Mouse (Mus musculus) lung, embryonic 15.5 days (tissue): ENCODE measurements around the gene Abcc6. TPM values are rescaled to one million over a fixed set of nuclear protein-coding genes. Genes with fewer than 3 reads are reported as not detected.

Experiments
- ATAC-seq: fragments of 200-750 bp; cut with Nextera tagmentation; 2 replicates; pipeline ENCODE4 v1.8.0; 2017; ENCODE audit warnings: moderate number of reproducible peaks, borderline replicate concordance; ENCODE audit not compliant: low FRiP score, low TSS enrichment; ENCODE audit errors: extremely low read depth
- H3K27ac ChIP-seq: fragments of 300-500 bp; sonication (generic); 2 replicates; pipeline ENCODE4 v1.5.1; 2015; ENCODE audit warnings: moderate library complexity, mild to moderate bottlenecking, inconsistent platforms
- H3K27me3 ChIP-seq: fragments of 300-500 bp; sonication (generic); 2 replicates; pipeline ENCODE4 v1.6.1; 2015; ENCODE audit warnings: inconsistent platforms
- H3K36me3 ChIP-seq: fragments of 300-500 bp; sonication (generic); 2 replicates; pipeline ENCODE4 v1.6.1; 2015; ENCODE audit warnings: inconsistent platforms
- H3K4me1 ChIP-seq: fragments of 300-500 bp; sonication (generic); 2 replicates; pipeline ENCODE4 v1.6.1; 2015; ENCODE audit warnings: inconsistent platforms
- H3K4me2 ChIP-seq: fragments of 300-500 bp; sonication (generic); 2 replicates; pipeline ENCODE4 v1.6.1; 2015; ENCODE audit warnings: inconsistent platforms, mild to moderate bottlenecking, moderate library complexity
- H3K4me3 ChIP-seq: fragments of 300-500 bp; sonication (generic); 2 replicates; pipeline ENCODE4 v1.5.1; 2015; ENCODE audit warnings: mild to moderate bottlenecking, inconsistent platforms
- H3K9ac ChIP-seq: fragments of 300-500 bp; sonication (generic); 2 replicates; pipeline ENCODE4 v1.6.1; 2015; ENCODE audit warnings: inconsistent platforms
- H3K9me3 ChIP-seq: fragments of 300-500 bp; sonication (generic); 2 replicates; pipeline ENCODE4 v1.6.1; 2016; ENCODE audit warnings: inconsistent platforms
- whole genome bisulfite sequencing: fragments of 180-500 bp; shearing (Covaris S2); methylation state at CpG from one replicate; pipeline ENCODE4 v1.1.7; 2015; 5-methylcytosine and 5-hydroxymethylcytosine counted together
- polyA plus RNA-seq: library from polyadenylated mRNA; unstranded; fragments of >200 nt; fragmentation: Nextera tagmentation; extraction: Ambion mirVana; gene quantifications from 2 replicates; pipeline ENCODE4 v1.2.1, GENCODE M21; 2015

The Abcc6 gene
- polyA plus RNA-seq, 1 experiment from 2014 or later = 0.65 TPM

DNA sequence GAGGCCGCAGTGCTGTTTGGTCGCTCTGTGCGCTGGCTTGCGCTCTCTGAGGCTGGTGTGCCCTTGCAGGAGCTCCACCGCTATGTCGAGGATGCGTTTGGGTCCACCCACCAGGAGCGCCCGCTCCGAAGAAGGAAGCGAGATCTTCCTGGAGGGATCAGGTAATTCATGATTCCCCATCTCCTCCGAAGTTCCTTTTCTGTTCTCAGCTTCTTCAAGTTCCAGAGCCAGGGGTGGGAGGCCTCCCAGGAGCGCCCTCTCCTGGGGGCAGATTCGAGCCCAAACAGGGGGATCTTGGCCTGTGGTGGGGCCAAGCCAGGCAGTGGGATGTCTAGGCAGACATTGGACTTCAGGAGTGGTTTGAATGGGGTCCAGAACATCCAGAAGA lies 105.7 kb downstream of the Abcc6 start:
- peak overlapping the region; percentile 21; the same call in 1 of the 2 replicates for H3K9ac ChIP-seq
- no peaks in the 10 kb centered on the region for H3K9me3 ChIP-seq
- H3K4me1 ChIP-seq = peaks cover 37% of the 10 kb centered on the region
- WGBS = 22% methylated on average over 14 of the region's 14 CpGs
- peak overlapping the region; percentile 65 for H3K4me2 ChIP-seq
- H3K27ac ChIP-seq = peak overlapping the region; percentile 96; the same call in 1 of the 2 replicates
- ATAC-seq = no peak
- peaks cover 11% of the 10 kb centered on the region; the same call in 1 of the 2 replicates for H3K27me3 ChIP-seq
- H3K36me3 ChIP-seq = no peaks in the 10 kb centered on the region
- peak overlapping the region; percentile 46 for H3K4me3 ChIP-seq

DNA sequence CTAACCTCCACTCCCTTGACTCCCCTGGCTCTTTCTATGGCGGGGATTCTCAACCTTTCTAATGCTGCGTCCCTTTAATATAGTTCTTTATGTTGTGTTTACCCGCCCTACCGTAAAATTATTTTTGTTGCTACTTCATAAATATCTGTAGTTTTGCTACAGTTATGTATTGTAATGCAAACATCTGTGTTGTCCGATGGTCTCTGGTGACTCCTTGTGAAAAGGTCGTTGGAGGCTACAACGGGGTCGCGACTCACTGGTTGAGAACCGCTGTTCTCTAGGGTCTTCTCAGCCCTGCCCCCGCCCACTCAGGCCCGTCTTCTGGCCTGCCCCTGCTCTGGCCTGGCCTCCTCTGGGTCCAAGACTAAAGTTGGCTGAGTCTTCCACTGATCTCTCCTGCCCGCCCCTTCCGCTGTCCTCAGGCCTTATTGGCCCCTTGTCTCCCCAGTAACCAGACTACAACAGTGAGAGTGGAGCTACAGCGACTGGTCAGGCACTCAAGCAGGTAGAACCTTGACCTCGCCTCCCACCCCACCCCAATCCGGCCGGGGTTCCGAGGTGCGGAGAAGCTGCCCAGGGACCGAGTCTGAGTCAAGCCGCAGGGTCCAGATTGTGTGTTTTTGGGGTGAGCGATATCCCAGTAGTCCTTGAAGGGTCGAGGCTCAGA lies 106.2 kb downstream of the Abcc6 start, which contains the start of gene Ccdc114:
TSS of gene Ccdc114 (plus strand) at position 311 of the 667 bp plus-strand sequence.
- 9% methylated on average over 24 of the region's 24 CpGs for WGBS

DNA sequence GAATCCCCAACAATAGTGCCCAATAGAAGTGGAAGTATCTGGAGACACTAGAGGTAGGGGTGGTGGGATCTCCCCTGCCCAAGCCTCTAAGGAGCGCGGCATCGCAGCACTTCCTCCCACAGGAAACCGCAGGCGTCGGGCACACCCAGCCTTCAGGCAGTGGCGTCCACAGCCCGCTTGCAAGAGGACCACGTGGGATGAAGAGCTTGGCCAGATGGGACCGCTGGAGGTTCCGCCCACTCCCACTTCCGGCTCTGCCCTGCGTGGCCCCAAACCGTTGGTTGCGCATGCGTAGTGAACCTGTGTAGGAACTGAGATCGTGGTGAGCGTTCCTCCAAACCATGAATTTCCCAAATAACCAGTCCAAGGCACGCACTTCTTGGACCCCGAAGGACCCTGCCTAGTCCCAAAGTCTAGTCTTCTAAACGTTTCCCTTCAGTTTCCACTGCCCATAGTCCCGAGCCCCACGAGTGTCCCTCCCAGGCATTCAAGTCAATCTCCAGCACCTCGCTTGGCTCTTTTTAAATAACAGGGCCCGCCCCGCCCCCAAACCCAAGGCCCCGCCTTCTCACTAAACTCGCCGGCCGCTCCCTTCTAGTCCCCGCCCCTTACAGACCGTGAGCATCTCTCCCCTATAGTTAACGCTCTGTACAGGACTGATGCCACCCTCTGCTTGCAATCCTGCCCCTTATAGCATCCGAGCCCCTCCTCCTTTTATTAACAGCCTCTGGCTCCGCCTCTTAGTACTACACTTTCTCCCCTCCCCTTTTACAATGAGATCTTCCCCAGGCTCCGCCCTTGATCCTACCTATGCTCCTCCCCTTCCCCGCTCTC lies 107.0 kb downstream of the Abcc6 start:
- ATAC-seq = peak; percentile 91
- WGBS = under 1% methylated on average over 37 of the region's 37 CpGs

More for the DNA sequence above, 106.2 kb downstream of the Abcc6 start, which contains the start of gene Ccdc114:
- peaks cover 42% of the 10 kb centered on the region for H3K4me1 ChIP-seq
- 0 out of 2 replicates have a peak, but pooled peaks cover 2% of the 10 kb centered on the region for H3K36me3 ChIP-seq
- peak within 1 kb of the TSS; percentile 96 for H3K27ac ChIP-seq
- H3K4me2 ChIP-seq = peak within 1 kb of the TSS; percentile 65
- ATAC-seq = peak; percentile 64
- no peaks in the 10 kb centered on the region for H3K9me3 ChIP-seq
- peak within 1 kb of the TSS; percentile 46 for H3K4me3 ChIP-seq
- peak within 1 kb of the TSS; percentile 25; the same call in 1 of the 2 replicates for H3K9ac ChIP-seq
- peaks cover 6% of the 10 kb centered on the region; the same call in 1 of the 2 replicates for H3K27me3 ChIP-seq

DNA sequence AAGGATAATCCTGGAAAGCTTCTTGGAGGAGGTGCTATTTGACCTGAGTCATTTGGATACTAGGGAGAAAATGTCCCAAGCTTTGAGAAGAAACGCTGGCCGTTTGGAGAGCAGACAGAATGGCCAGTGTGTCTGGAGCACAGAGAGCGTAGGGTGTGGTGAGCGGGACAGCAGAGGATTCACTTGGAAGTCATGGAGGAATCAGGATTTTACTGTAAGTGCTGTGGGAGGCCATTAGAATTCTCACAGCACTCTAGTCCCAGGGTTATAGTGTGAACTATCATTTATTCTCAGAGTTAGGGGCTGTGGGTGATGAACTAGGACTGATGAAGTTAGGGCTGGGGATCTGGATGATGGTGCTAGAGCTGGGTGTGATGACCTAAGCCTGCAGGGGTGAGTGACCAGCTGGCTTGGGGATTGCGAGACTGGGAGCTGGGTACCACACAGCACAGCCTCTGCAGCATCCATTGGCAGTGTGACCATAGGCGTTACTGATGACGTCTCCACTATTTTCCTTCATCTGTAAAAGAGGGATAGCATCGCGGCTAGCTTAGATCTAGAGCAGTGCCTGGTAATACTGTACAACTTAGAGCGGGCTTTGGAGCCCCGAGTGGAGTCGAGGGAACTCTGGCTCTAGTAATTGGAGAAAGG lies 108.0 kb downstream of the Abcc6 start:
- H3K36me3 ChIP-seq = 0 out of 2 replicates have a peak, but pooled peaks cover 3% of the 10 kb centered on the region
- H3K9me3 ChIP-seq = no peaks in the 10 kb centered on the region
- H3K4me1 ChIP-seq = peaks cover 54% of the 10 kb centered on the region
- no peak overlapping the region for H3K9ac ChIP-seq
- no peaks in the 10 kb centered on the region for H3K27me3 ChIP-seq
- H3K27ac ChIP-seq = peak overlapping the region; percentile 96
- no peak for ATAC-seq
- H3K4me3 ChIP-seq = no peak overlapping the region
- peak overlapping the region; percentile 65 for H3K4me2 ChIP-seq
- WGBS = 75% methylated on average over 12 of the region's 12 CpGs

More for the DNA sequence above, 107.0 kb downstream of the Abcc6 start:
- Histone ChIP-seq H3K9me3 (no peaks in the 10 kb centered on the region), H3K36me3 (0 out of 2 replicates have a peak, but pooled peaks cover 3% of the 10 kb centered on the region), H3K27me3 (peaks cover 3% of the 10 kb centered on the region; the same call in 1 of the 2 replicates), H3K4me3 (peak overlapping the region; percentile 46), H3K27ac (peak overlapping the region; percentile 96), H3K4me1 (peaks cover 44% of the 10 kb centered on the region), H3K9ac (peak overlapping the region; percentile 25; the same call in 1 of the 2 replicates), H3K4me2 (peak overlapping the region; percentile 65)

DNA sequence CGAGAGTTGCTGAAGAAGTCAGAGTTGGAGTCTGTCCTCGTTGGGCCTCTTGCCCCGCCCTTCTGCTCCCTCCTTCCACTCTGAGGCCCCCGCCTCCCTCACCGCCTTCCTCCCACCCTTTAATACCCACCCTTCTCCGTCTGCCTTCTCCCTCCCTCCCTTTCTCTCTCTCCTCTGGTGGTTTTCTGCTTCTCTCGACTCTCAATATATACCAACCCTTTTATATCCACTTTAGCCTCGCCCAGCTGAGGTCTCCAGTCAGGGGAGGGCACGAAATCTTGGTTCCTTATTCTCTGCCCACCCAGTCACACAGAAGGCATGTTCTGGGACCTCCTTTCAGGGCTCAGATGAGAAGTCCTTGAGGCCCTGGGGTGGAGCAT lies 108.9 kb downstream of the Abcc6 start, which contains the start of gene Emp3:
TSS of gene Emp3 (minus strand) at position 163 of the 380 bp plus-strand sequence.
- 9% methylated on average over 9 of the region's 9 CpGs for WGBS
- ATAC-seq = no peak

GRCm38 (mm10) chr7:45920583-45921241 lies 109.4 kb downstream of the Abcc6 start:
- 19% methylated on average over 9 of the region's 9 CpGs for WGBS
- no peak for ATAC-seq
- peaks cover 66% of the 10 kb centered on the region for H3K4me1 ChIP-seq
- H3K36me3 ChIP-seq = 0 out of 2 replicates have a peak, but pooled peaks cover 3% of the 10 kb centered on the region
- peak overlapping the region; percentile 96 for H3K27ac ChIP-seq
- H3K27me3 ChIP-seq = no peaks in the 10 kb centered on the region
- no peaks in the 10 kb centered on the region for H3K9me3 ChIP-seq
- H3K4me3 ChIP-seq = peak overlapping the region; percentile 48
- peak overlapping the region; percentile 58 for H3K9ac ChIP-seq
- peak overlapping the region; percentile 65 for H3K4me2 ChIP-seq

More for the DNA sequence above, 108.9 kb downstream of the Abcc6 start, which contains the start of gene Emp3:
- H3K27me3 ChIP-seq = no peaks in the 10 kb centered on the region
- peak within 1 kb of the TSS; percentile 48 for H3K4me3 ChIP-seq
- H3K4me1 ChIP-seq = peaks cover 61% of the 10 kb centered on the region
- peak within 1 kb of the TSS; percentile 65 for H3K4me2 ChIP-seq
- peak within 1 kb of the TSS; percentile 96 for H3K27ac ChIP-seq
- no peaks in the 10 kb centered on the region for H3K9me3 ChIP-seq
- H3K36me3 ChIP-seq = 0 out of 2 replicates have a peak, but pooled peaks cover 3% of the 10 kb centered on the region
- peak within 1 kb of the TSS; percentile 58 for H3K9ac ChIP-seq

GRCm38 (mm10) chr7:45919761-45920160 lies 110.3 kb downstream of the Abcc6 start:
- ATAC-seq = no peak
- WGBS = 67% methylated on average over 4 of the region's 4 CpGs
- no peaks in the 10 kb centered on the region for H3K9me3 ChIP-seq
- no peaks in the 10 kb centered on the region for H3K27me3 ChIP-seq
- peak overlapping the region; percentile 65 for H3K4me2 ChIP-seq
- 0 out of 2 replicates have a peak, but pooled peaks cover 3% of the 10 kb centered on the region for H3K36me3 ChIP-seq
- peak overlapping the region; percentile 58 for H3K9ac ChIP-seq
- H3K4me3 ChIP-seq = peak overlapping the region; percentile 48
- H3K4me1 ChIP-seq = peaks cover 66% of the 10 kb centered on the region
- 0 out of 2 replicates have a peak overlapping the region, but pooled peaks have one; percentile 96 for H3K27ac ChIP-seq

DNA sequence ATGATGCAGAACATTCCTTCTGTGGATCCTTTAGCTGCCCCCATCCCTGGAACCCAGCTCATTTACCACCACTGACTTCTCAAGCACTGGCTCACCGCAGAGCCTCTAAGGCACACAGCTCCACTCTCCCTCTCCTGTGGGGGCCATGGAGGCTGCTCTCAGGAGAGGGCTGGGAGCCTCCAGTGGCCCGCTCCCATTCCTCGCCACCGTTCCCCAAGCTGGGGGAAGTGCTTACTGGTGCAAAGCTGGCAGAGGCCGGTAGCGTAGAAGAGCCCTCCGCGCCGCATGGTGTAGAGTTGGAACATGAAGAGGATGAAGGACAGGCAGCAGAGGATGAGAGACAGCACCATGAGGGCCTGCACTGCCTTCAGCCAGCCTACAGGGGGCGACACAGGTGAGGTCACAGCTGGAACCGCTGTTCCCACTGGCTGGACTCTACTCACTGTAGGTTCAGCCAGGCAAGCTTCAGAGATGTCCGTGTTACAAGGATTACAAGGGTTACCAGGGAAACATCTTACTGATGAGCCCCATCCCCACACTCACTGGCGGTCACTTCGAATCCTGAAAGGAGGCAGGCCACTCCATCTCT lies 110.9 kb downstream of the Abcc6 start:
- H3K27ac ChIP-seq = no peak overlapping the region
- H3K9ac ChIP-seq = no peak overlapping the region
- H3K4me2 ChIP-seq = peak overlapping the region; percentile 65
- H3K4me3 ChIP-seq = 0 out of 2 replicates have a peak overlapping the region, but pooled peaks have one; percentile 48
- H3K9me3 ChIP-seq = no peaks in the 10 kb centered on the region
- 66% methylated on average over 14 of the region's 14 CpGs for WGBS
- 0 out of 2 replicates have a peak, but pooled peaks cover 3% of the 10 kb centered on the region for H3K36me3 ChIP-seq
- peaks cover 61% of the 10 kb centered on the region for H3K4me1 ChIP-seq
- ATAC-seq = no peak
- no peaks in the 10 kb centered on the region for H3K27me3 ChIP-seq

GRCm38 (mm10) chr7:45917926-45918325 lies 112.2 kb downstream of the Abcc6 start:
- Histone ChIP-seq H3K9me3 (no peaks in the 10 kb centered on the region), H3K36me3 (0 out of 2 replicates have a peak, but pooled peaks cover 3% of the 10 kb centered on the region), H3K27me3 (no peaks in the 10 kb centered on the region), H3K9ac (peak overlapping the region; percentile 35; the same call in 1 of the 2 replicates), H3K27ac (peak overlapping the region; percentile 86), H3K4me1 (peaks cover 56% of the 10 kb centered on the region), H3K4me3 (no peak overlapping the region), H3K4me2 (peak overlapping the region; percentile 56)
- no peak for ATAC-seq
- 82% methylated on average over 15 of the region's 15 CpGs for WGBS
